Mouse (Mus musculus) embryonic fibroblast, embryonic 13.5 days (primary cell): ENCODE results near the gene Zmiz1.

Experiments used
- CTCF ChIP-seq: IDR thresholded peaks from 2 replicates; pipeline ENCODE4 v1.5.1; 2011; ENCODE audit warnings: mild to moderate bottlenecking, control low read depth, low read length, moderate library complexity, borderline replicate concordance; ENCODE audit not compliant: insufficient read depth
- POLR2A ChIP-seq: IDR thresholded peaks from 2 replicates; pipeline ENCODE4 v1.6.1; 2011; ENCODE audit warnings: low read depth, mild to moderate bottlenecking, control low read depth, low read length, moderate library complexity

DNA sequence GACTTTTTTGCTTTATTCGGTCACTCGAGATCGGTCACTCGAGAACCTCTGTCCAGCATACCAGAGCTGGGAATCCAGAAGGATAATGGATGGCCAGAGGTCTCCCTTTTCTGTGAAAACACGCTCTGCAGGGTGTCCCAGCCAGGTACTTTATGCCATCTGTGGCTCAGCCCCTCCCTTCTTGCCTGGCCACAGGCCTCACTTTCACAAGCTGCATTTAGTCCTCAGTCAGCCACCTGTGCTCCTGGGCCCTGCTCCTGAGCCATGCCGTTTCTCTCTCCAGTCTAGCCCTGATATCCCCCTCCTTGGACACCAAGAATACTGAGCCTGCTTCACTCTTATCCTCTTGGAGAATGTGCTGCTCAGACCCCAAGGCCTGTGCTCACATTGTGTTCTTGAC is 182.1 kb downstream of the Zmiz1 start:
- no peak for TF ChIP-seq CTCF
- no peak for TF ChIP-seq POLR2A
